Mouse (Mus musculus): ENCODE results near the gene Tbc1d22b.

Tbc1d22b gene

DNA sequence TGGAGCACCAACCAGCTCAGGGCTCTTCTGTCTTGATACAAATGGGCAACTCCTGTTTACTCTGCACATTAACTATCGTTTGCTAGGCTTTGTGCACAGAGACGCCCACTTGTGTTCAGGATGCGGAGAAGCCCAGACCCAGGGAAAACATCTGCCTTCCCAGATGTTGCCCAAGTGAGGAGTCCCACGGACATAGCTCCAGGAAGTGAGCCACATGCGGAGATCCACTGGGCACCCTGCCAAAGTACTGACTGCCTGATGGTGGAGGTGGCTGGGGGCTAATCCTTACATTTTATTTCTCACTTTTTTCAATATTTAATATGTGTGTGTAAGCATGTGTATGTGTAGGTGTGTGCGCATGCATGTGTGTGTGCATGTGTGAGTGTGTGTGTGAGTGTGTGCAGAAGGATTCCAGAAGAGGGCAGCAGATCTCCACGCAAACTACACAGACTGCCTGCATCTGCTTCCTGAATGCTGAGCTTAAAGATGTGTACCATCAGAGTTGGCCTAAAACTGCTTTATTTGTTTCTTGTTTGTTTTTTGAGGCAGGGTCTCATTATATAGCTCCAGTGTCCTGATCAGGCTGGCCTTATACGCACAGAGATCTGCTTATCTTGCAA is 20.9 kb upstream of the Tbc1d22b start:
- ChIA-PET POLR2A (interaction anchor here in 3 of 4 experiments (0.5 to 2.1 kb wide), 8 partner anchors 9 to 1076 kb away, joined by 3 to 9 read pairs (median 3); partner anchors contain the start of gene Mtch1 (in 1 of the 3)), CTCF (interaction anchor here (0.5 to 2.0 kb wide), 48 partner anchors 9 to 894 kb away, joined by 3 to 12 read pairs (median 3); partner anchors contain the start of genes Gm28043 (in 2 of the 4), Rnf8 (in 2 of the 4), Mtch1 (in 1 of the 4) and Tbc1d22b (in 1 of the 4))

DNA sequence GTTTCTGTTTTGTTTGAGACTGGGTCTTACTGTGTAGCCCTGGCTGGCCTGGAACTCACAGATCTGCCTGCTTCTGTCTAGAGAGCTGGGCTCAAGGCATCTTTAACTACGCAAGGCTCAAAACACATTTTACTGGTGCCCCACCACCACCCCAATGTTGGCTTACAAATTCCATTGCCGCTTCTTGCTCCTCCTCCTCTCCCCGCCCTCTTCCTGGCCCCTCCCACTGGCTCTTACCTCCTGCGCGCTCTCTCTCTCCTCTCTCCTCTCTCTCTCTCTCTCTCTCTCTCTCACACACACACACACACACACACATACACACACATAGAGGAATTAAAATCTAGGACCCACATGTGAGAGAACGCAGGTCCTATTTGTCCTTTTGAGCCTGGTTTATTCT is 19.1 kb upstream of the Tbc1d22b start:
- ChIA-PET CTCF (interaction anchor here (0.5 to 2.5 kb wide), 23 partner anchors 9 to 357 kb away, joined by 3 to 8 read pairs (median 4); partner anchors contain the start of genes Gm17657 (in 1 of the 4) and Tbc1d22b (in 1 of the 4)), POLR2A (interaction anchor here in 3 of 4 experiments (0.7 to 2.3 kb wide), 7 partner anchors 9 to 229 kb away, joined by 3 to 9 read pairs (median 4); no protein-coding TSS in a partner anchor)

GRCm38 (mm10) chr17:29531278-29531677 is 18.3 kb upstream of the Tbc1d22b start:
- CTCF ChIA-PET = interaction anchor here (0.6 to 2.5 kb wide), 25 partner anchors 8 to 1228 kb away, joined by 3 to 8 read pairs (median 4); partner anchors contain the start of genes Gm17657 (in 1 of the 4) and Tbc1d22b (in 1 of the 4)
- POLR2A ChIA-PET = interaction anchor here in 3 of 4 experiments (0.6 to 2.3 kb wide), 13 partner anchors 8 to 475 kb away, joined by 3 to 9 read pairs (median 3); partner anchors contain the start of genes Gm17657 (in 1 of the 3) and Tbc1d22b (in 1 of the 3)

DNA sequence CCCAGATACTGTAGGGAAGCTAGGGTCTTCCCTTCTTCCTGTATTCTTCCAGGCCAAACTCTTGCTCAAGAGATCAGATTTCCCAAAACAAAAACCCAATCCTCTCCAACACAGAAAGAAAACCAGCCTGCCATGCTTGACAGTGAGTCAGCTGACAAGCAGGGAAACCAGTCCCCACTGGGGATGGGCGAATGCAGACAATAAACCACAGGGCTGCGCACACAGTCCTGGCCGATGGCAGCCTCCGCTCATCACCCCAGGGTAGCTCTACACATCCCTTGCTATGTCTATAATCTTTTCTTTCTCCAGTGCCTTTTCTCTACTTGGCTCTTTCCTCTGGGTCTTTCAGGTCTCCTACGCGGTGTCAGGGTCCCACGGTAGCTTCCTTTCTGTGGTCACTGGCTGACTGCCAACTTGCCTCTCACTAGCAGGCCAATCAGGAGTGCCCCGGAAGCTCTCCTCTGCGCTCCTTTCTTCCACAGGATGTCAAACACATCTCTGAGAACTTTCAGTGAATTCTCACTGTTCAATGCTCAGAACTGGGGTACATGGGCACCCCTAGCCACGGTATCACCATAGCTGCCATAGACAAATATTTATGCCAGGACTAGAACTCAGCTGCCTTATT is 17.7 kb upstream of the Tbc1d22b start:
- POLR2A ChIA-PET = interaction anchor here in 3 of 4 experiments (0.5 to 2.3 kb wide), 13 partner anchors 10 to 475 kb away, joined by 3 to 9 read pairs (median 3); partner anchors contain the start of genes Gm17657 (in 1 of the 3) and Tbc1d22b (in 1 of the 3)
- CTCF ChIA-PET = interaction anchor here (0.6 to 2.5 kb wide), 20 partner anchors 9 to 1227 kb away, joined by 3 to 8 read pairs (median 4); partner anchors contain the start of genes Gm17657 (in 1 of the 4) and Tbc1d22b (in 1 of the 4)

GRCm38 (mm10) chr17:29533866-29534265 is 15.7 kb upstream of the Tbc1d22b start:
- POLR2A ChIA-PET = interaction anchor here in 1 of 4 experiments (1.3 kb wide), 1 partner anchor 44 kb away, joined by 3 read pairs; no protein-coding TSS in a partner anchor
- CTCF ChIA-PET = interaction anchor here in 1 of 4 experiments (0.6 kb wide), 1 partner anchor 41 kb away, joined by 3 read pairs; no protein-coding TSS in a partner anchor

GRCm38 (mm10) chr17:29540426-29540825 is 9.2 kb upstream of the Tbc1d22b start:
- CTCF ChIA-PET = interaction anchor here in 1 of 4 experiments (1.6 kb wide), 1 partner anchor 9 kb away, joined by 4 read pairs; no protein-coding TSS in a partner anchor
- POLR2A ChIA-PET = no interaction called here

- CTCF ChIA-PET = interaction anchor here in 1 of 4 experiments (1.6 kb wide), 1 partner anchor 10 kb away, joined by 4 read pairs; no protein-coding TSS in a partner anchor
- POLR2A ChIA-PET = interaction anchor here in 2 of 4 experiments (0.8 to 1.2 kb wide), 2 partner anchors 12 to 40 kb away, joined by 3 to 4 read pairs; no protein-coding TSS in a partner anchor
Measured at GRCm38 (mm10) chr17:29541419-29541818, 8.2 kb upstream of the Tbc1d22b start.

DNA sequence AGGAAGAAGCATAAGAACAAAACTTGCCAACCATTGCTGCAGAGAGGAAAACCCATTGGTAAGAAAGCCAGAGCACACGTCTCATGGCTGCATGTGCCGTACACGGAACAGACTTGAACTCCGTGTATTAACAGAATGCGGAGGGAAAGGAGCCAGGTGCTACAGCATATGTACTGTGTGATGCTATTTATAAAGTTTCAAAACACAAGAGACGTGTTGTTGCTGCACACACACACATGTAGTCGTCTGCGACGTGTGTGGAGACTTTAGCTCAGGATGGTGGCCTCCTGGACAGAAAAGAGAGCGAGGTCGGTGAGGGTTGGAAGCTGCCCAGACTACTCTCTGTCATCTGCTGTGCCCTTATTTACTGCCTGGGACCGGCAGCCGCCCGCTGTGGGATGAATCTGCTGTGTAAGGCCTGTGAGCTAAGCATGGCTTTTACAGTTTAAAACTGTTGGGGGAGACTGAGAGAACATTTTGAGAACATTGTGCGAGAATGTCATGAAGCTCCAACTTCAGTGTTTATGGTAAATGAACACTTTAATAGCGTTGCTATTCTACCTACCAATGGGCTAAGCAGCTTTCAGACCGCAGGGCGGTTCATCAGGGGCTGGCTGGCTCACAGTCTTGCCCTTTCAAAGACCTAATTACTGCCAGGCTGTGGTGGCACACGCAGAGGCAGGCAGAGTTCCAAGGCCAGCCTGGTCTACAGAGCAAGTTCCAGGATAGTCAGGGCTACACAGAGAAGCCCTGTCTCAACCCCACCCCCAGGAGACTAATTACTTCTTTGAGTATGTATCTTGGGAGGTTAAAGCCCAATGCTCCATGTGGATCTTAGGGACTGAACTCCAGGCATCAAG is 6.5 kb upstream of the Tbc1d22b start:
- POLR2A ChIA-PET = interaction anchor here in 2 of 4 experiments (0.5 to 1.5 kb wide), 4 partner anchors 14 to 498 kb away, joined by 3 to 8 read pairs (median 3); no protein-coding TSS in a partner anchor
- CTCF ChIA-PET = interaction anchor here in 3 of 4 experiments (0.6 to 1.8 kb wide), 9 partner anchors 13 to 290 kb away, joined by 3 to 8 read pairs (median 3); no protein-coding TSS in a partner anchor

DNA sequence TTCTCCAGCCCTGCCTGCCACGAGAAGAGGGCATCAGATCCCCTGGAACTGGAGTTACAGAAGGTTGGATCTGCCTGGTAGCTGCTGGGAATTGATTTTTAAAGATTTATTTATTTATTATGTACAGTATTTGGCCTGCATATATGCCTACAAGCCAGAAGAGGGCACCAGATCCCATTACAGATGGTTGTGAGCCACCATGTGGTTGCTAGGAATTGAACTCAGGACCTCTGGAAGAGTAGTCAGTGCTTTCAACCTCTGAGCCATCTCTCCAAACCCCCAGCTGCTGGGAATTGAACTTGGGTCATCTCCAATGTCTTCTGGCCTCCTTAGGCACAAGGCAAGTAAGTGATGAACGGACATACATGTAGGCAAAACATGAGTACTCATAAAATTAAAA is 5.5 kb upstream of the Tbc1d22b start:
- CTCF ChIA-PET = interaction anchor here in 3 of 4 experiments (0.6 to 1.8 kb wide), 5 partner anchors 14 to 314 kb away, joined by 3 to 8 read pairs (median 6); no protein-coding TSS in a partner anchor
- POLR2A ChIA-PET = interaction anchor here in 1 of 4 experiments (1.5 kb wide), 1 partner anchor 15 kb away, joined by 3 read pairs; no protein-coding TSS in a partner anchor

- CTCF ChIA-PET = no interaction called here
- POLR2A ChIA-PET = interaction anchor here in 3 of 4 experiments (0.5 to 0.7 kb wide), 3 partner anchors 26 to 384 kb away, joined by 3 to 4 read pairs (median 4); no protein-coding TSS in a partner anchor
Measured at GRCm38 (mm10) chr17:29545241-29545640, 4.3 kb upstream of the Tbc1d22b start.

DNA sequence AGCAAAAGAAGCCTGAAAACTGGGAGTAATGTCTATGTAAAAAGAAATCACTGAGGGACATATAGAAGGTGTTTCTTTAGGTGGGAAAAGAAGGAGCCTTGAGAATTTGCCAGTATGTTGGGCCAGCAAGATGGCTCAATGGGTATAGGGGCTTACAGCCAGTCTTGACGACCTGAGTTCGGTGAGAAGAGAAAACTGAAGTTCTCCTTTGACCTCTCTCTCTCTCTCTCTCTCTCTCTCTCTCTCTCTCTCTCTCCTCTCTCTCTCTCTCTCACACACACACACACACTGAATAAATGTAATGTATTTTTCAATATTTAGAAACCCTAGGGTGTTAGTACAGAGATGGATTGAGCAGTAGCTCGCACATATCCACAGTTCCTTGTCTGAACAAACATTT is 1.1 kb upstream of the Tbc1d22b start:
- ChIA-PET POLR2A (interaction anchor here in 1 of 4 experiments (0.7 kb wide), 1 partner anchor 151 kb away, joined by 3 read pairs; no protein-coding TSS in a partner anchor), CTCF (no interaction called here)

DNA sequence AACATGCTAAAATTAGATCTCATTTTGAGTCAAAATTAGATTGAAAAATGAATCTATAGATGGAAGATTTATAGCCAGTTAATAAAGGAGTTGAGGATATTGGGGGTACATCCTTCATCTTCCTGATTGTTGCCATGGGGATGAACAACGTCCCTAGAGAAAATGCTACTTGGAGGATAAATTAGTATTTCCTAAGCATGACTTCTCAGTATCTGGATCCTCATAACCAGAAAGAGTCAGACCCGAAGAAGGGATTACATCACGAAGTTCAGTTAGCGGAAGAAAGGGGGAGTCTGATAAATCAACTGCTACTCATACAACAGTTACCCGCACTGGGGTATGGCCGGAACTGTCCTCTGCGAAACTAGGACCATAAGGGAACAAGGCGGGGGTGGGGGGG is 591 bp upstream of the Tbc1d22b start:
- CTCF ChIA-PET = interaction anchor here in 1 of 4 experiments (1.0 kb wide), 1 partner anchor 18 kb away, joined by 4 read pairs; no protein-coding TSS in a partner anchor
- POLR2A ChIA-PET = interaction anchor here in 2 of 4 experiments (0.7 to 1.2 kb wide), 3 partner anchors 13 to 152 kb away, joined by 3 to 4 read pairs (median 3); no protein-coding TSS in a partner anchor

DNA sequence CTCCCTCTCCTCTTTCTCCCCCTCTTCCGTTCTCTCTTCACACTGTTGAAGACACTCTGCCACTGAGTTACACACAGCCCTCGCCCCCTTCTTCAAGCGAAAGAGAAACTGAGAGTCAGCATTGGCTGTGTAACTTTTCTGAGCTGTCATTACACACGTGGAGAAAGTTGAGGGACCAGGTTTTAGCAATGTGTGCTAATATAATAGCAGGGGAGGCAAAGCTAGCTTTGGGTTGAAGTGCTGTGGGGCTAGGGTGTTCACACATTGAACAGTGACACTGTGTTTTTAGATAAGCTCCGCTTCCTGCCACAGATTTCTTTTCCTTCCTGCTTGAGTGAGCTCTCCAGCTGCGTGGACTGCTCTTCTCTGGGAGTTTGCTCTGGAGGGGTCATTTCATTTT is 1.4 kb downstream of the Tbc1d22b start:
- POLR2A ChIA-PET = interaction anchor here in 2 of 4 experiments (0.6 to 1.4 kb wide), 4 partner anchors 12 to 1518 kb away, joined by 3 read pairs; partner anchors contain the start of gene BC004004 (in 1 of the 2)
- CTCF ChIA-PET = no interaction called here

DNA sequence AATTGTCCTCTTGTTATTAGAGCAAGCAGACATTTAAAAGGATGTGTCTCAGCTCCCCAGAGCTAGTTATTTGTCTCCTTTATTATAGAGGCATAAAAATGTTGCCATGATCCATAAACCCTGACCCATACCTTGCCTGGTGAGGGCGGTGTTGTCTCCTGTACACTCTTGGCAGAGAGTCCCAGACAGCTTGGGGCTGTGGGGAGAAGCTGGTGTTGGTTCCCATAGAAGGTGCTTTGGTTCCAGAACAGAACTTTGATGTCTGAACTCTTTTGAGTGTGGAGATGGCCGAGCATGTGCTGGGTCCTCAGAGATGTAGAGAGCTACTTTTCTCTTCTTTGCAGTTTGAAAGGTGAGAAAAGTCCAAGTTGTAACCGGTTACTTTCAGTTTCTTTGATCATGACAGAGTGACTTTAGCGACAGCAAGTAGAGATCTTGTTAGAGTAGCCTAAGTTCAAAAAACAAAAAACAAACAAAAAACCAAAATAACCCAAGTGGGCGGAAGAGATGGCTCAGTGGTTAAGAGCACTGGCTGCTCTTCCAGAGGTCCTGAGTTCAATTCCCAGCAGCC is 2.7 kb downstream of the Tbc1d22b start, which contains the start of gene Tmem217:
Gene Tmem217, minus strand, starts transcription at position 224 of the 571 bp plus-strand sequence.
- CTCF ChIA-PET = interaction anchor here in 2 of 4 experiments (0.6 to 1.7 kb wide), 3 partner anchors 23 to 176 kb away, joined by 3 to 4 read pairs (median 3); no protein-coding TSS in a partner anchor
- POLR2A ChIA-PET = interaction anchor here in 2 of 4 experiments (0.6 to 1.4 kb wide), 2 partner anchors 13 to 452 kb away, joined by 3 read pairs; no protein-coding TSS in a partner anchor

- ChIA-PET POLR2A (interaction anchor here in 1 of 4 experiments (1.1 kb wide), 1 partner anchor 19 kb away, joined by 3 read pairs; no protein-coding TSS in a partner anchor), CTCF (interaction anchor here in 3 of 4 experiments (0.6 to 1.4 kb wide), 3 partner anchors 56 to 197 kb away, joined by 3 to 4 read pairs (median 3); no protein-coding TSS in a partner anchor)
Measured at GRCm38 (mm10) chr17:29554176-29554575, 4.6 kb downstream of the Tbc1d22b start.

DNA sequence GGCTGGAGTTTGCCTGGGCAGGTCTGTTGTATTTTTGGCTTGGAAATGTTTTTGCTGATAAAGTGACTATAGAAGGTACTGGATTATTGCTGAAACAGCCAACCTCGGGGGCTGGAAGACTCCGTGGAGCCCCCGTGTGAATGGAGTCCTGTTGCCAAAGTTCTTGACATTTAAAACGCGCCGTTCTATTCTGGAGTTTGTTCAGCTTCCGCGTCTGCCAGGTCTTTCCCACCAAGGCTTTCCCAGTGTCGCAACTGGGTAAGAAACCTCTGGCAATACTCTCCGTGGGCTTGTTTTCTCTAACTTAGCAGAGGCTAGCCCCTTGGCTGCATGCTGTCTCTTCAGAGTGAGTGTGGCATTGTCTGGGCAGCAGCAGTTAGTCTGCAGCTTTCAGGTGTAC is 6.9 kb downstream of the Tbc1d22b start:
- CTCF ChIA-PET = interaction anchor here in 1 of 4 experiments (0.7 kb wide), 2 partner anchors 47 to 175 kb away, joined by 3 read pairs; no protein-coding TSS in a partner anchor
- POLR2A ChIA-PET = interaction anchor here in 2 of 4 experiments (0.6 to 2.0 kb wide), 7 partner anchors 16 to 73 kb away, joined by 3 to 9 read pairs (median 3); no protein-coding TSS in a partner anchor
